ENCODE assay signal across 7 mouse cellular contexts in the genomic region with DNA sequence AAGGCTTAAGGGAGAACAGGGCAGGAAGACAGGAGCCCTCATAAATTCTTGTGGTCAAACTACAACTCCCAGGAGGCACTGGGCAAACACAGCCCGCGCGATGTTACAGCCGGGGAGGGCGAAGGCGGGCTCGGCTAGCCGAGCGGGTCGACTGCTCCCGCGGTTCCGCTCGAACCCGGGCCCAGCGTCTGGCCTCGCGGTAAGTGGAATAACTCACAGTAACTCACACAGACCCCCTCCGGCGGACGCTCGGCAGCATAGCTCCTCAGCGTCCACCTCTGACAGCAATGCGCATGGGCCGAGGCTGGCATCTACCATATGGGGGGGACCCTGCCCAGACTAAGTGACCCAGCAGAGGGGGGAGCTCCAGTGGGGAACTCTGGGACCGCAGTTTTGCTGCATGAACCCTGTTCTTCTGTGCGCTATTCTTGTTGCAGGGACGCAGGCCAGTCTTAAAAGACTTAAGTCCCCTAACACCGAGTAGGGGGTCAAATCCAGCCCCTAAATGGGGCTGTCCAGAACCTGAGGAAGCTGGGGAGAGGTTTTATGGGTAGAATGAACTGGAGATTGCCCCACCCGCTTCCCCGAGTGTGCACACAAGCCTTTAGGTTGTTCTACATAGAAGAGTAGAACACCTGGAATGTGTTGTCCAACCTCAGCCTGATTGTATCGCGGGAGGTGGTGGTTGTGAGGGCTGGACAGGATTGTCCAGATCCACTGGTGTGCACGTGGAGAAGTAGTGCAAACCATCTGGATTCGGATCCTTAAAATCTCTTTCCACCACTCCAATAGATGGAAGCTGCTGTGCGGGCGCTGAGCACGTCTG. TPM values are rescaled to one million over a fixed set of nuclear protein-coding genes. Genes with fewer than 3 reads are reported as not detected.
DNase-seq lines count a peak whose midpoint lies in the region; ATAC-seq and TF ChIP-seq lines count a peak whose summit lies in the region.

Gene Bckdk, plus strand, starts transcription at position 112 of the 826 bp plus-strand sequence.

- peak within 1 kb of the TSS; percentile 90 for H3K27ac ChIP-seq in embryonic facial prominence, embryonic 12.5 days
- peak within 1 kb of the TSS; percentile 26 for H3K27ac ChIP-seq in kidney, adult 2 months (ENCODE audit: insufficient read depth, low read depth, low read length)
- H3K27ac ChIP-seq in limb, embryonic 12.5 days = peak within 1 kb of the TSS; percentile 80
- peak within 1 kb of the TSS; percentile 86 for H3K27ac ChIP-seq in midbrain, embryonic 15.5 days

- DNase-seq in adrenal gland, postnatal 25 days = peak; percentile 79
- DNase-seq in heart, adult 18-20 months = peak; percentile 84
- DNase-seq in kidney, adult 2 months = peak; percentile 84
- DNase-seq in spleen, postnatal 10 days (ENCODE audit: low spot score in 2 of 2) = peak; percentile 65 to 82

- TF ChIP-seq POLR2A in kidney, adult 2 months (IDR thresholded peaks at IDR 0.05; ENCODE audit: low read depth, low read length) = no peak

- peak within 1 kb of the TSS; percentile 69 for H3K4me3 ChIP-seq in embryonic facial prominence, embryonic 12.5 days
- peak within 1 kb of the TSS; percentile 68 for H3K4me3 ChIP-seq in kidney, adult 2 months (ENCODE audit: insufficient read depth, low read depth, low read length)
- H3K4me3 ChIP-seq in limb, embryonic 12.5 days (replicated peaks) = peak within 1 kb of the TSS; percentile 55
- peak within 1 kb of the TSS; percentile 66 for H3K4me3 ChIP-seq in midbrain, embryonic 15.5 days

- peak within 1 kb of the TSS; percentile 78 for H3K4me2 ChIP-seq in embryonic facial prominence, embryonic 12.5 days (replicated peaks)
- peak within 1 kb of the TSS; percentile 83 for H3K4me2 ChIP-seq in limb, embryonic 12.5 days
- peak within 1 kb of the TSS; percentile 73 for H3K4me2 ChIP-seq in midbrain, embryonic 15.5 days

- H3K27me3 ChIP-seq in embryonic facial prominence, embryonic 12.5 days = no peaks in the 10 kb centered on the region
- H3K27me3 ChIP-seq in kidney, adult 2 months (replicated peaks; ENCODE audit: control insufficient read depth, insufficient read depth, low read length) = no peaks in the 10 kb centered on the region
- 0 out of 2 replicates have a peak, but pooled peaks cover 2% of the 10 kb centered on the region for H3K27me3 ChIP-seq in limb, embryonic 12.5 days
- H3K27me3 ChIP-seq in midbrain, embryonic 15.5 days (replicated peaks) = no peaks in the 10 kb centered on the region

- ATAC-seq in embryonic facial prominence, embryonic 12.5 days (ENCODE audit: insufficient number of reproducible peaks, insufficient read depth, low FRiP score, low TSS enrichment) = peak; percentile 84
- peak; percentile 87 for ATAC-seq in limb, embryonic 12.5 days (ENCODE audit: insufficient number of reproducible peaks, insufficient read depth, low FRiP score, low TSS enrichment, low read depth)
- ATAC-seq in midbrain, embryonic 15.5 days (replicated peaks) = peak; percentile 94

- peaks cover 15% of the 10 kb centered on the region for H3K4me1 ChIP-seq in embryonic facial prominence, embryonic 12.5 days
- no peaks in the 10 kb centered on the region; the same call in 1 of the 2 replicates for H3K4me1 ChIP-seq in kidney, adult 2 months (ENCODE audit: control insufficient read depth, insufficient read depth, low read length)
- H3K4me1 ChIP-seq in limb, embryonic 12.5 days (replicated peaks) = peaks cover 11% of the 10 kb centered on the region
- peaks cover 14% of the 10 kb centered on the region for H3K4me1 ChIP-seq in midbrain, embryonic 15.5 days

- WGBS in embryonic facial prominence, embryonic 12.5 days = 7% methylated on average over 38 of the region's 38 CpGs
- 5% methylated on average over 38 of the region's 38 CpGs for whole genome bisulfite sequencing in kidney, adult 2 months
- 6% methylated on average over 38 of the region's 38 CpGs for WGBS in limb, embryonic 12.5 days
- 7% methylated on average over 38 of the region's 38 CpGs for WGBS in midbrain, embryonic 15.5 days

- H3K36me3 ChIP-seq in embryonic facial prominence, embryonic 12.5 days = peaks cover 36% of the 10 kb centered on the region
- peaks cover 1% of the 10 kb centered on the region; the same call in 1 of the 2 replicates for H3K36me3 ChIP-seq in kidney, adult 2 months (ENCODE audit: control insufficient read depth, insufficient read depth, low read length)
- peaks cover 42% of the 10 kb centered on the region for H3K36me3 ChIP-seq in limb, embryonic 12.5 days
- H3K36me3 ChIP-seq in midbrain, embryonic 15.5 days (replicated peaks) = peaks cover 25% of the 10 kb centered on the region; the same call in 1 of the 2 replicates

- TF ChIP-seq CTCF in kidney, adult 2 months (conservative IDR thresholded peaks at IDR 0.05; ENCODE audit: insufficient read depth, insufficient read length, low read depth, low read length) = no peak

- H3K9ac ChIP-seq in embryonic facial prominence, embryonic 12.5 days = peak within 1 kb of the TSS; percentile 83
- peak within 1 kb of the TSS; percentile 78 for H3K9ac ChIP-seq in limb, embryonic 12.5 days (replicated peaks)
- H3K9ac ChIP-seq in midbrain, embryonic 15.5 days = peak within 1 kb of the TSS; percentile 68

- no peaks in the 10 kb centered on the region for H3K9me3 ChIP-seq in embryonic facial prominence, embryonic 12.5 days
- no peaks in the 10 kb centered on the region for H3K9me3 ChIP-seq in limb, embryonic 12.5 days
- no peaks in the 10 kb centered on the region for H3K9me3 ChIP-seq in midbrain, embryonic 15.5 days

RNA-seq across cellular contexts. Expression of gene Bckdk, which starts in this region (rescaled TPM):
- 119 and 123 TPM in 2 replicates for total RNA-seq in adrenal gland, postnatal 25 days (2021)
- polyA plus RNA-seq in embryonic facial prominence, embryonic 12.5 days (2016; fragmentation: Nextera tagmentation; extraction: Ambion mirVana) = 86.9 and 88.2 TPM in 2 replicates
- 100 to 1,000 TPM; 119 to 128 TPM for total RNA-seq in heart, adult 18-20 months (2021)
- polyA plus RNA-seq in kidney, adult 2 months (2012; rRNA removed) = 148 and 163 TPM in 2 replicates
- polyA plus RNA-seq in limb, embryonic 12.5 days (2016; fragmentation: Nextera tagmentation; extraction: Ambion mirVana) = 83.0 and 90.1 TPM in 2 replicates
- 61.3 and 66.6 TPM in 2 replicates for polyA plus RNA-seq in midbrain, embryonic 15.5 days (2015; fragmentation: Nextera tagmentation; extraction: Ambion mirVana)

Comparison
In these comparisons a context has a peak if more than half of its experiments do, and no peak if none do; other contexts are left out.
1. Peak in every context shown above with its lines: DNase-seq, ATAC-seq, H3K4me3 ChIP-seq and H3K27ac ChIP-seq.
2. H3K27ac ChIP-seq: peak in every context shown above with its lines; median percentile 90 in embryonic facial prominence, embryonic 12.5 days; 86 in midbrain, embryonic 15.5 days; 80 in limb, embryonic 12.5 days; 26 in kidney, adult 2 months.